Mouse (Mus musculus) small intestine, adult 2 months (tissue): ENCODE results near the gene Gm44965.

ENCODE experiments used
- CTCF ChIP-seq: fragments of 200-500 bp; IDR thresholded peaks from 2 replicates; pipeline ENCODE4 v1.5.1; 2012; ENCODE audit warnings: low read depth, mild to moderate bottlenecking, control low read depth, inconsistent platforms, low read length, moderate library complexity, mixed read lengths; ENCODE audit not compliant: insufficient replicate concordance, insufficient read length; ENCODE audit errors: extremely low read depth
- POLR2A ChIP-seq: fragments of 200-500 bp; IDR thresholded peaks from 2 replicates; pipeline ENCODE4 v1.6.1; 2012; ENCODE audit warnings: low read depth, mild to moderate bottlenecking, control low read depth, inconsistent platforms, low read length, moderate library complexity

- TF ChIP-seq CTCF, result no peak
- no peak for TF ChIP-seq POLR2A
These were observed 2.4 kb upstream of the Gm44965 start for GRCm38 (mm10) chr6:48591221-48591845.
